Mouse (Mus musculus): ENCODE results near the gene Fto.

Fto gene

DNA sequence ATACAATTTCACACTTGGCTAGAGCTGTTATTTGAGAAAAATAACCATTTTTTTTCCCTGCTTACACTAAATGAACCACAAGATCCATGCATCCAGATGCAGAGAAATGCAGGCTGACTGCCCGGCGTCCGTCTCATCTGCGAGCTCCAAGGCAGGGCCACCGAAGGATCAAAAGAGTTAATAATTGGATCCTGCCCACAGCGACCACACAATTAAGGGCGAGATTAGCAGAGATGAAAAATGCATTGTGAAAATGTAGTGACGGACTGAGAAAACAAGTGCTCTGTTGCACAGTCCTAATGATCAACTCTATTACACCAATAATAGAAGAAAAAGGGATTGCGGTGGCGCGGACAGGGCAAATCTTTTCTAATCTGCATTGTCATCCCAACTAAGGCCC is 334.6 kb downstream of the Fto start:
- DNase-seq (ENCODE audit: extremely low read depth, low read depth), result no peak

DNA sequence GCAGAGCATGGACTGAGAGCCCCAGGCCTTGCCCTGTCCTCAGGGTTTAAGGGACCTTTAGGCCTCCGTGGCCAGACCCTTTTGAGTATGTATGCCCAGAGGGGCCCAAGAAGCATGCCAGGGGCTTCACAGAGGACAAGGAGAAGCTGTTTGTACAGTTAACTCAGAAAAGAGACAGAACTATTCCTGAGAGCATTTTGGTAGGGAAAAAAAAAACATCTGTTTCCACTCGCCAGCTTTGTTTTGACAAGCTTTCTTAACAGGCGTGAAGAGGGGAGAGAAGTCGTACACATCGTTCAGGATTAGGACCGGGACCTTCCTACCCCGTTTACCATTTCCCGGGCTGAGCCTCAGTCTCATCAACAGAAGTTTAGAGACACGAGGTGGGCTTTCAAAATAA is 335.5 kb downstream of the Fto start:
- no peak for DNase-seq (ENCODE audit: extremely low read depth, low read depth)

DNA sequence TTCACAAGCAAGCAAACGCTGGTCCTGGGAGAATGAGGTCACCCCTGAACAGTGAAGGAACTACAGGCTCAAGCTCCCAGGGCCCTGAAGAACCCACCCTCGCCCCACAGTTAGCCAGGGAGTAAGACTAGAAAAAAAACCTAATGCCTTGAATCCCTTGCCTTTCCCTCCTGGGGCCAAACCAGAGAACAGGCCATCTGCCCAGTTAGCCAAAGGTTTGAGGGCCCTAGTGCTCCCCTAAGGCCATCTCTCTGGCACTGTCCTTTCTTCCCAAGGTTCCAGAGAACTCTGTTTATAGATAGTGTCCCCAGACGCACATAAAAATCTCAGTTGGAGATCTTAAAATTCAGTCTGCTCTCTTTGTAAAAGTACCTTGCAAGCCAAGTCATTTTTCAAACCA is 340.2 kb downstream of the Fto start:
- DNase-seq (ENCODE audit: extremely low read depth, low read depth), result no peak

DNA sequence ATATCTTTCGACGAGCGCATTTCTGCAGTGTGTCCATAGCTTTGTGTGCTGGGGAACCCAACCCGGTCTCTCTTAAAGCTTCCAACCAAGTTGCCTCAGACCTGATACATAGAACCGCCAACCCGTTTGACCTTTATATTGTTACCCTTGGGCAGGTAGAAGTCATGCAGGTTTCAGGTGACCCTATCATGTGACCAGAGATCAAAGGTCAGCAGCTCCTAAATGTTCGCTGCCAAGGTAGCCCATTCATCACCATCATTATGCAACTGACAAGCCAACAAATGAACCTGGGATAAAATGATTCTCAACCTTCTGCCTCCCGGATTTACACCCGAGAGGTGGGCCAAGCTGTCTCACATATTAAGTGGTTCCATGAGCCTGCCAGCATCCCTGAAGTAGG is 344.1 kb downstream of the Fto start:
- DNase-seq (ENCODE audit: extremely low read depth, low read depth), result no peak

DNA sequence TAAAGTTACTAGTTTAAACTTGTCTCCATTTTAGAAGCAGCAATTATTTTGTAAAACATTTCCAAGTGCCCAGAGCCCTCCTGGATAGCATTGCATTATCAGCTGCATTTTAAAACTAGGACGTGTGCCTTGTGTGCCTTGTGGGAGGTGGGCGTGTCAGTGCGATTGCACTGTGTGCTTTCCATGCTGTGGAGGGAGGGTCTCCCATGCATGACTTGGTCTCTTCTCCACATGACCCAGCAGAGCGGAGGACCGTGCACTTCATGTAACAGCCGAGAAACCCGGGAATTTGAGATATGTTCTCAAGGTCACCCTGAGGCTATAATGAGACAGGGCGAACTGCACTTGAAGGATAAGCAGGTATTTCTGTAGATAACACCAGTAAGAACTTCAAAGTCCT is 347.6 kb downstream of the Fto start:
- DNase-seq (ENCODE audit: extremely low read depth, low read depth), result no peak

GRCm38 (mm10) chr8:91669461-91670071 is 356.2 kb downstream of the Fto start:
- no peak for DNase-seq (ENCODE audit: extremely low read depth, low read depth)

GRCm38 (mm10) chr8:91676928-91677327 is 363.6 kb downstream of the Fto start:
- no peak for DNase-seq (ENCODE audit: extremely low read depth, low read depth)

- no peak for DNase-seq (ENCODE audit: extremely low read depth, low read depth)
Measured at GRCm38 (mm10) chr8:91679451-91679850, 366.1 kb downstream of the Fto start.

DNA sequence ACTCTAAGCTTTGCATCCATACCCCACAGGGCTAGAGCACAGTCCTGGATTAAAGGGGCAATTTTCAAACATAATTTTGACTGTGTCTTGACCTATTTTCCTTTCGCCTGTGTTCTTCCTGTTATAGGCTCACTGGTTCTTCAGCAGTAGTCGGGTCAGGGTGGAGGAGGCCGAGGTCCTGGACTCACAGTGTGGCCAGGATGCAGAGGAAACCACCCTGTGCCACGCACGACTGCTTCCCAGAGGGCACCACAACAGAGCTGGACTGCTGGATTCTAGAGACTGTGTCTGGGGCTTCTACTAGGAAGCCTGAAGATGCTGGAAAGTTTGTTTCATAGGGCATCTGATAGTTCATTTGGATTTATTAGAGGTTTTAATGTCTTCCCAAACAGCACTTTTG is 366.8 kb downstream of the Fto start:
- DNase-seq (ENCODE audit: extremely low read depth, low read depth), result no peak

- no peak for DNase-seq (ENCODE audit: extremely low read depth, low read depth)
Measured at GRCm38 (mm10) chr8:91684596-91685317, 371.4 kb downstream of the Fto start.

- no peak for DNase-seq (ENCODE audit: extremely low read depth, low read depth)
Measured at GRCm38 (mm10) chr8:91685408-91685807, 372.1 kb downstream of the Fto start.

DNA sequence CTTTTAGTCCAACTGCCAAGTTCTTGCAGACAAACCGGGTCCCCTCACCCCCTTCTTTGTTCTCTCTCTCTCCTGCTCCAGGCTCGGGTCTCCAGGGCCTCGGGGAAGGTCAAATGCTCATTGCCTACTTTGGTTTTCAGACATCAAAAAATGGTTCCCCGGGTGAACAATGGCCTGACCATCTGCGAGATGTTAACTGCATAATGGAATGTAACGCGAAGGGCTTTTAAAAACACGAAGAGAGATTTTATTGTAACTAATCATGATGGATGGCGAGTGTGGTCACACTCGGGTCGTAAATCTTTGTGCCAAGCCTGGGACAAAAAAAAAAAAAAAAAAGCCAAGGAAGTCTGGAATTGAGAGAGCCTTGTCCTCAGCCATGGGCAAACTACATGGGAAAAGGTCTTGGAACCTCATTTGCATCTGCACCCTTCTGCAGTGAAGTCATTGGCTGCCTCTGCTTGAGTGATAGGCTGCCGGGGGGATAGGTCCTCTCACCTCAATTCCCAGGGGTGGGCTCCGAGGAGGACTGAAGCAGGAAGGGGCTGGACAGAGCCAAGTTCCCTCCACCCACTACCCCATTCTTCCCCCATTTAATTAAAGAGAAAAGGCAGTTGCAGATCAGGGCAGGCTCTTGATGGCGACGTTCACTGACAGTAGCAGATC is 378.9 kb downstream of the Fto start:
- DNase-seq (ENCODE audit: extremely low read depth, low read depth), result no peak

DNA sequence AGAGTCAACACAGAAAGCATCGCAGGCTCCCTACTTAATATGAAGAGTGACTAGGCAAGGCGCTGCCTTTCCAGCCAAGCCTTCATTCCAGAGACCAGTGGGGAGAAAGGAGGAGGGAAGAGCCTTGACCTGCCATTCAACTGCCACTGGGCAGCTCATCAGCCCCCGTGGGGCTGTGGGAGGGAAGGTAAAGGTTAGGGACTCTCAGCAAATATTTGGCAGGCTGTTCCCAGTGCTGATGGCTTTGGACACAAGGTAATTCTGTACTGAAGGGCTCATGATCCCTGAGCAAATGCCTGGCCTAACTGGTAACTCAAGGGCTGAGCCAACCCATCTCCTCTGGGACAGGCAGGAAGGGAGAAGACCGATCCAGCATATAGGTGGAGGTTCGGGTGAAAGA is 393.2 kb downstream of the Fto start:
- DNase-seq (ENCODE audit: extremely low read depth, low read depth), result no peak

DNA sequence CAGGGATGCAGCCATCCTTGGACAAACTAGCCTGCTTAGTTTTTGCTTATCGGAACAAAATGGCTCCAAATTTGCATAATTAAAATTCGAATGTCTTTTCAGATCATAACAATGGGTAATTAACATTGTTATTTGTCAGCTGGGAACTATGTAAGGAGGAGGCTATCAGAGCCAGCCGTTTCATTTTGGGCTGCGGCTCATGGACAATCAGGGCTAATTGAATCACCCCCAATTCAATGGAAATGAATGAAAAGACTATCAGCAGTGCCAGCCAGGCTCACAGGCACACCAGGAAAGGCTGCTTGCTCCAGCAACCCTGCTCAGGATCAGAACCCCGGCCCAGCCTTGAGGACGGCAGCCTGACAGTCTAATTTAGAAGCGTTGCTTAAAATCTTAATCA is 395.3 kb downstream of the Fto start:
- no peak for DNase-seq (ENCODE audit: extremely low read depth, low read depth)

GRCm38 (mm10) chr8:91709768-91710167 is 396.4 kb downstream of the Fto start:
- no peak for DNase-seq (ENCODE audit: extremely low read depth, low read depth)

DNA sequence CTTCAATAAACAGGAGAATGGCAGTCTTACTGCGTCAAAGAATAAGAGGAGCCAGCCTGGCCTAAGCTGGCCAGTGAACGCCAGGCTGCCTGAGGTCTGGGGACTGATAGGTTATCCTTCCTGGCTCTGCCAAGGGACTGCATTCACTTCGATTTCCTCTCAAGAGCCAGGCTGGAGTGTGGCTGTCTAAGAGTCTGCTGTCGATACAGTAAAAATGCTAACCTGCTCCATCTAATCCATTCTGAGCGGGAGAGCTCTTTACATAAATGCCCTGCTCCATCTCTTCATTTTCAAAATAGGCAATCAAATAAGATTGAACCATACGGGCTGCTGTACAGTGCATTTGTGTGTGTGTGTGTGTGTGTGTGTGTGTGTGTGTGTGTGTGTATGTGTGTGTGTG is 397.9 kb downstream of the Fto start:
- no peak for DNase-seq (ENCODE audit: extremely low read depth, low read depth)

DNA sequence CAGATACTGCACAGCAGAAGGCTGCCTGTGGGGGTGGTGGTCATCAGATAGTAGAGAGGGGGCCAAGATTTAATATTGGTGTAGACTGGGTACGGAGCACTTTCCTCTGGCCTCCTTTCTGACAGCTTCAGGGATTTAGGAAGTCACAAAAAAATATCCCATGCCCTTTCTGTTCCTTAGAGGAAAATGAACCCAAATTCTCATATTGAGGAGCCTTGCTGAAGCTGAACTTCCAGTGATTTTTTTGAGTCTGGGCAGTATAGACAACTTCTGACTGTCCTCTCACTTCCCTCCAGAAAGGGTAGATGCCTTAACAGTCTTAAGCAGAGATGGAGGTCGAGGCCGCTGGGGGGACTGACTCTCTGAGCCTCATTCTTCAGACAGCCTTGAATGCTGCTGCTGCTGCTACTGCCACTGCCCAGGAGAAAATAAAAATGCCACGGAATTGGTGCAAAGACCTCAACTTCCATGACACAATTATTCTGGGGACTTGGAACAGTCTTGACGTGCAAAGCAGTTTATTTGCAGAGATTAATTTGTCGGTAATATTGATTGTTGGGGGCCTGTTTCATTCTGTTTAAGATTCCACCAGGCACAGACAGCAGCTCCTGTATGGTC is 398.8 kb downstream of the Fto start:
- no peak for DNase-seq (ENCODE audit: extremely low read depth, low read depth)

DNA sequence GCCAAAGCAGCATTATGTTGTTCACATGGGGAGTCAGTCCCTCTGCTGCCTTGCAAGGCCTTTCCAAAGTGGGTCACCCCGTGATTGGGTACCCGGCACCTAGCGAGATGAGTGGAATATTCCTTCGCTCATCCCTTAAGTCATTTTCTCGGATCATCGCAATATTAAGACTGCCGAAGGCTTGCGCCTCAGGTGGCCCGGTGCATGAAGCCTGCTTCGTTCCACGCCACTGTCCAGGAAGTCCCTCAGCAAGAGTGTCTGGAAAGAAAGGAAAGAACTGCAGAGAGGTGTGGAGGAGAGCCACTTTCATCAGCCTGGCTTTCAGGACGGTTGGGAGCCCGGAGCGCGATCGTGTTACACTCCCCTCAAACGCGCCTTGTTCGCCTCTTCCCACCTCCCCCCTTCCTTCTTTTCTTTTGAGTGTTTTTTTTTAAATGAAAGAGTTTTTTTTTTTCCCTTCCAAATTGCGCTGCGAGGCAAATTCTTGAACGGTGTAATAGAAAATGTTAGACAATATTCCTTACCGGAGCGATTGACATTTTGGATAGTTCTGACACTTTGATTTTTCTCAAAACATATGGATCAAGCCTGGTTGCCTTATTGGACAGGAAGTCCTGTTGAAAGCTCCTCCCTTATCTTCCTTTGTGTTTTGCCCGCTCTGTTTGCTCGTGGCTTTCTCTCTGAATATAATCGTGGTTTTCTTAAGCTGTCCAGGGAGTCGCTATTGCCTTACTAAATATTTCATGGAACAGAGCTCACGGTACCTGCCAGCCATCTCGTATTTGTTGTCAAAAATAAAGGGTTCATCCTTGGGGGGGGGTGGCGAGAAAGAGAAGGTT is 399.6 kb downstream of the Fto start:
- DNase-seq (ENCODE audit: extremely low read depth, low read depth), result no peak

- DNase-seq (ENCODE audit: extremely low read depth, low read depth), result no peak
Measured at GRCm38 (mm10) chr8:91713677-91714312, 400.5 kb downstream of the Fto start.

DNA sequence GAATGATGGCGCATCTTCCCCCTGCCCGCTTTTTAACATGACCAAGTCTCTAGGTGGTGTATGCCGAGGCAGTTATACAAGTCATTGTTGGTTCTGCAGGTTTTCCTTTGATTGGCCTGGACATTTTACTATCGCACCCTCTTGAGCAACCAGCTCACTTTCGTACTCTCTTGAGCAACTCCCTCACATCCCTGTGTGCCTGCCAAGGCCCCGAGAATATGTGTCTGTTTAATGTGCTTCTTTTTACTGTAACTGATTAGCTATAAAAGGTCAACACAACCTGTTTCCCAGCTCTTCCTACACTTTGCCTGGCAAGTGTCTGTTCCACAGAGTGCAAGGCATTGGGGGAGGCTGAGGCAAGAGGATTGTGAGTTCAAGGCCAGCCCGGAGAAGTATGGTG is 401.4 kb downstream of the Fto start:
- DNase-seq (ENCODE audit: extremely low read depth, low read depth), result no peak
